Mouse (Mus musculus) lung, postnatal 4 days (tissue): ENCODE measurements around the gene Msrb3.
A peak's percentile ranks its signal among the peaks of the same experiment; 100 is the strongest.

Experiments used
- DNase-seq, 2 experiments: peaks; one replicate each; pipeline ENCODE4 v3.0.0; 2021

Msrb3 gene

DNA sequence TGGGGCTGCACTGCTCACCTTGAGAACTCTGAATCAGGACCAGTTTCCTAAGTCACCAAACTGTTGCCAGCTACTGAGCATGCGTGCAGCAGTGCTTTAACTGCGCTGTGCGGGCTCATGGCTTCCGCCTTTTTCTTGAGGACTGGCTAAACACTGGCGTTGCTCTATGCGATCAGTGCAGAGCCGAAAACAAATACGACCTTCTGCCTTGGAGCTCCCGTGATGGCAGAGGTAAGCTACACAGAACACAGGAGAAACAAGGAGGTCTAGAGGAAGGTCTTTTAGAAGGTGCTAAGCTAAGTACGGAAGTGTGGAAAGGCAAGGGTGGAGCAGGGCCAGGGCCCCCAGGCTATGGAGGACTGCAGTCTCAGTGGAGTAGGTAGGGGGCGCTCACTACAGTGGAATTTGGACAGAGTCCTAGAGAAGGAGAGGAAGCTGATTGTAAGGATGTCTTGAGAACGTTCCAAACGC, 41.3 kb downstream of the Msrb3 start:
- peak; percentile 46 to 58 for DNase-seq

DNA sequence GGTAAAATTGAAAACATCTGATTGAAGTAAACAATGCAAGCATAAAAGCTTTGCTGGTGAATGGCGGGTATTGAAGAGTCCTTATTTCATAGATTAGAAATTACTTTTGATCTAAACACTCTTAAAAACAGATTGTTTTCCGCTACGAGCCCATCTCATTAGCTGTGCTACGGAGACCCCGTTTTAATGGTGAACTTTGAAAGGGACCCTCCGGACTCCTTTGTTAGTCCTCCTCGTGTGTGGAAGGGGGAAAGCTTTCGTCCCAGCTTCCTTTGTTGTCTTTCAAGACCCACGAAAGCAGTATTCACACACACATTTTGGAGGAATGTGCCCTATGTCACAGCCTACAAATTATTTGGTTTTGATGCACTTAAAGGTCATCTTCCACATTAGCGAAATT, 44.6 kb downstream of the Msrb3 start:
- no peak for DNase-seq

- no peak for DNase-seq
Measured at GRCm38 (mm10) chr10:120853816-120854215, 45.1 kb downstream of the Msrb3 start.

DNA sequence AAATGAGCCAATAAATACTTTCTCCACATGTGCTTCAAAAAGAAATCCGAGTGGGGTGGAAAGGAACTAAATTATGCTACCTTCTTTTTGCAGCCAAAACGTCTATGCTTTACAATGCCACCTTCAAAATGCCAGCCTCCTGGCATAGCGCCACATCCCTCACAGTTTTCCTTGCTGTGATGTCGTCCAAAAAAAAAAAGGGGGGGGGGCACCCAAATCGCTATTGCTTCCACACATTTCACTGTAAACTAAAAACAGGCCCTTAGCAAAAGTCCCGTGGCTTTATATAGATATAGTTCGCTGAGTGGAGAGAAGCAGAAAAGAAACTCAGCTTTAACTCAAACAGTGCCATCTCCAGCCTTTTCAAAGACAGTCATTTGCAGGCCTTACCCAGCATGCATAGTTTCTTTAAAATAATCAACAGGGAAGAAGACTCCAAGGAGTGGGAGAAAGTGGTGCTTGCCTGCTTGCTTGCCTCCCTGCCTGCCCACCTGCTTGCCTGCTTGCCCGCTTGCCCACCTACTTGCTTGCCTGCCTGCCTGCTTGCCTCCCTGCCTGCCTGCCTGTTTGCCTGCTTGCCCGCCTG, 47.6 kb downstream of the Msrb3 start:
- DNase-seq, result no peak

GRCm38 (mm10) chr10:120850391-120851195, 48.3 kb downstream of the Msrb3 start:
- no peak for DNase-seq

- peak; percentile 18 to 43 for DNase-seq
Measured at GRCm38 (mm10) chr10:120848677-120849076, 50.2 kb downstream of the Msrb3 start.

DNA sequence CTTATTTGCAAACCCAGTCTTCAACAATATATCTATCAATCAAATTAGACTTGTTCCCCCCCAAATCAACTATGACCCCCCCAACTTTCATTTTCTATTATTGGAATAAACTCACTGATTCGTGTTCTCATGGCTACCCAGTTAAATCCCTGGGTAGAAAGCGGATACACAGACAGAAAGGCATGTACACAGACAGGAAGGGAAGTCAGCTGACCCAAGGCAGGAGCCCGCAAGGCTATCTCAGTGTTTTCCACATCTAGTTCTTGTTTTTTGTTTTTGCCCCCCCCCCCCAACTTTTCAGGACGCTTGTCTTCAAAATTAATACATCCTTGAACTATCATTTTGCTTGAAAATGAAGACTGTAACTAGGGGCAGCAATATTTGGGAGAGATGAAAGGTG, 51.1 kb downstream of the Msrb3 start:
- DNase-seq, result no peak

GRCm38 (mm10) chr10:120839966-120840365, 58.9 kb downstream of the Msrb3 start:
- peak; percentile 7 to 34 for DNase-seq

DNA sequence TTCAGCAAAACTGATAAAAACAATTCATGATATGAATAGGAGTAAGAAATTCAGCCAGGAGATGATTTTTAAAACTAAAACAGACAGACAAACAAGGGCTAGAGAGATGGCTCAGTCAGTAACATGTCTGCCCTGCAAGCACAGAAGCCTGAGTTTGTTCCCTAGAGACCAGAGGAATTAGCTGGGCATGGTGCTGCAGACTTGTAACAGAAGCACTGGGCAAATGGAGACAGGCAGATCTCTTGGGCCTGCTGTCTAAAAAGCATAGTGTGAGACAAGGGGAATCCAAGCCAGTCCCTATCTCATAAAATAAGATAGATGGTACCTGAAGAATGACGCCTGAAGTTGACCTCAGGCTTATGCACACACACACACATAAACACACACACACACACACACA, 64.4 kb downstream of the Msrb3 start:
- no peak for DNase-seq

DNA sequence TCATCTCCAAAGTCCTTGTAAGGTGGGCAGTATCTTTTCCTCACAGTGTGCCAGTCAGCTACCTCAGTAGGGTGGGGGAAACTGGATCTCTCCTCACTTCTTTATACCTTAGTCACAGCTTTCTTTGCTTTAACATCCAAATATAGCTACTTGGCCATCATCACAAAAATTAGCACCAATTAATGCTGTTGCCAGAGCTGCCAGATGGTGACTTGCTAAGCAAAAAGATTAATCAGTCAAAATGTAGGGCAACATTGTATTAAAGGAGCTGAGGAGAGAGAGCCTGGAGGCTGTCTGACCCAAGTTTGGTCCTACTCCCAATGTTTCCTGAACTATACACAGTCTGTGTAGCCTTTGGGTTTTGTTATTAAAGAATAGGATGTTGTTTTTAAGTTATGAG, 65.1 kb downstream of the Msrb3 start:
- no peak for DNase-seq

DNA sequence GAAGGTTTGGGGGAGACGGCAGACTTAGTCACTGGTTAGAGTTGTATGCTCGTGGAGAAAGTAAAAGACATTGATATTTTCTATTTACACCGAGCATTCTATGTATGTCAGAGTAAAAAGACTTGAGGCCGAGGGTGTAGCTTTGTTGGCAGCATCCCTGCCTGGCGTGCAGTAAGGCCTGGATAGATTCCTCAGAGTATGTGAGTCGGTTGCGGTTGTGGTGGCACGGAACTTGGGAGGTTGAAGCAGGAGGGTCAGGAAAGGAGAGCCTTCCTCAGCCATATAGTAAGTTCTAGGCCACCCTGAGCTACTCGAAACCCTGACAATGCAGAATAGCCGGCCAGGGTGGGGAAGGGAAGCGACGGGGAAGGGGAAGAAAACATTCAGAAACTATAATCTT, 71.1 kb downstream of the Msrb3 start:
- no peak for DNase-seq

DNA sequence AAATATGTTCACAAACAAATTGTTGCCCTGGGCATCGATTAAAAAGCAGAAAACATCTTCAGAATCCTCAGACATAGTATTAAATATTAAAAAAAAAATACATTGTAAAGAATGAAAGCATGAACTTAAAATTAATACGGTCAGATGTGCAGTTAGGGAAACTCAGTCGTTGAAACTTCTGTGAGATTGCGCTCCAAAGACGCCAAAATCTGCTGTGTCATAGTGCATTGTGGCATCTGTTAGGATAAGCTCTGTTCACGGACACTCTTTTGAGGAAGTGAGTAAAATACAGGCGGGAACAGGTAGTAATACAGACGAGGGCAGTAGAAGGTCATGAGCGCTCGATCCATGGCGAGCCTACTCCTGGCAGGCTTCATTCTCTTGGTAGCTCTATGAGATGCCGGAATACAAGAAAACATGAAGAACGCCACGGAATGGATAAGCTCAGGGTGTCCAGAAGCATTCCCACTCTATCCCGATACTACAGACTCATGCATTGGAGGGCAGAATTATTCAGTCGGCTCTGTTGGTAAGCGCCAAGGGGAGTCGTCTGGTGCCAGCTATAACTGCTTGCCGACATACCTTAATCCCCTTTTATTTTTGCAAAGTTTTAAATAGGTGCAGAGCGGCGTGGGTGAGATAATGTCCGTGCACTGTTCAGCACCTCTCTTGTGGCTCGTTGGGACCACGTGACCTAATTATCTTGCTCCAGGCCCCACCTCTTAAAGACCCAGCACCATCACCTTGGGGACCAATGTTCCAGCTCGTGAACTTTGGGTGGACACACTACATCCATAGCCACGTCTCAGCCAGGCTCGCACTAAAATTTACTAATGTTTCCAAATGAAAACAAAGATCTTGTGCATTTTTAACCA, 71.9 kb downstream of the Msrb3 start:
- no peak for DNase-seq

DNA sequence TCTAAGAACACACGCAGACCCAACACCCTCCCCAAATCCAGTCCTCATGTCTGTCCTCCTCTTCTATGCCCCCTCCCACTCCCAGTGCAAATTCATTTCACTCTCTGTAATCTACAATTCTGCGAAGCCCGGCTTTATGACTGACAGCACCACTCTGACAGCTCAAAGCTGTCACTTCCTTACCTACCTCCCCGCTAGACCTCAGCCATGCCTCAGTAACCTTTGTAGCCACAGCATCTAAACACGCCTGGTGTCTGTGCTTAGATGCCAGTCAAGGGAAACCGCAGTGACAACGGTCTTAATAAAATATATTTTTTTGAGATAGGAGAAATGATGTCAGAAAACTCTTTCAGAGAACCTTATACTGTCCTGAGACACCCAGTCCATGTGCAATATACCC, 72.5 kb downstream of the Msrb3 start:
- no peak for DNase-seq

DNA sequence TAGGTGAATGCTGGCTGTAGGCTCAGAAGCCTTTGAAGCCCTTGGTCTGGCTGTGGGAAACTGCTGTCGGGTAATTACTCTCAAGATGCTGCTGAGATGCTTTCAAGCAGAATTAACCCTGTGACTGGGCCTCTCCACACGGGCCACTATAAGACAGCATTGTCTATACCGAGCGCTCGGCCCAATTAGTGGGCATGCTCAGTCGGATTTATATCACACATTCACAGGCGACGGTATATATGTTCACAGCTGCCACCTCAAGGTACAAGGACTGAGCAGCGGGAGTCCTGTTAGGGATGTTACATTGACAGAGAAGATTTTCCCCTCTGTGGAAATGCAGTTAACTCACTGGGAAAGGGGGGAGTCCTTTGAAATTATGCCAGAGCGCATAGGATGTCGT, 73.3 kb downstream of the Msrb3 start:
- no peak for DNase-seq

- DNase-seq, result no peak
Measured at GRCm38 (mm10) chr10:120821491-120822358, 77.2 kb downstream of the Msrb3 start.

GRCm38 (mm10) chr10:120820781-120821300, 78.1 kb downstream of the Msrb3 start:
- no peak for DNase-seq

DNA sequence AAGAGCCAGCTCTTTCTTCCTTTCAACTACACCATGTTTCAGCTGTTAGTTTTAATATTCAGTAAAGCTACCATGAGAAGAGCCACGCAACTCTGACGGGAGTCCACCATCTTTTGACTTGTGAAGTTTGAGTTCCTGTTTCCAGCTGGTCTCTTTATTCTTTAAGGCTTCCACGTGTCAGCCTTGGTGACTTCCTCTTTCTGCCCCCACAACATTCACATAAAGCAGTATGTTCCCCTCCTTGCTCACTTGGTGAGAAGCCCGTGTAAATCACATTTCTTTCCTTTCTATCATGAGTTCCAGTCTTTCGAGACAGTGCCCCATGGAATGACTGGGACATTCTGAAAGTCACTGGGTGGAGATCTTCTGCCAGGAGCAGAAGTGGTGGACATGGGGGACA, 83.6 kb downstream of the Msrb3 start:
- no peak for DNase-seq

- DNase-seq, result peak in 1 of 2 experiments; percentile 25
Measured at GRCm38 (mm10) chr10:120811796-120812443, 87.0 kb downstream of the Msrb3 start.

GRCm38 (mm10) chr10:120810832-120811571, 87.9 kb downstream of the Msrb3 start:
- DNase-seq, result no peak

- no peak for DNase-seq
Measured at GRCm38 (mm10) chr10:120810053-120810696, 88.7 kb downstream of the Msrb3 start.
